Mouse (Mus musculus) C2C12 (cell line): ENCODE data around the gene Cox17.

Experiments
- CTCF ChIP-seq: IDR thresholded peaks from one replicate; pipeline ENCODE4 v1.5.1; 2011; ENCODE audit not compliant: control insufficient read depth, insufficient read depth, insufficient read length
- MYOD1 ChIP-seq: IDR thresholded peaks from one replicate; pipeline ENCODE4 v1.6.1; 2011; ENCODE audit warnings: low read depth; ENCODE audit not compliant: control insufficient read depth, insufficient read length
- MYOG ChIP-seq: IDR thresholded peaks from one replicate; pipeline ENCODE4 v1.6.1; 2011; ENCODE audit not compliant: control insufficient read depth, insufficient read length; ENCODE audit errors: extremely low read depth
- USF1 ChIP-seq: IDR thresholded peaks from one replicate; pipeline ENCODE4 v1.6.1; 2011; ENCODE audit warnings: low read depth, mild to moderate bottlenecking, control low read depth, moderate library complexity

DNA sequence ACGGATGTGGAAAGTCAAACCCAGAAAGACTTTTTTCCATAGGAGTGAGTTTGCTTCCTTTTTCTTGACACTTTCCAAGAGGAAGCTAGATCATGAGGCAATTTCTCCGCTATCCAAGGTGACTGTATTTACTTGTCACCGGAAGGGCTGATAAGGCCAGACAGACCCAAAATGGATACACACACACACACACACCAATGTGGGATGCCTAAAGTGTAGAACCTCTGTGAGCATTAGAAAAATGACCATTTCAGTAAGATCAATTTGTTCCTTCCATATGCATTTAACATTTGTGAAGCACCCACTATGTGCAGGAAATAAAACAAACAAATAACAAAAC is 16.4 kb downstream of the Cox17 start:
- TF ChIP-seq CTCF (no peak), MYOD1 (no peak), MYOG (no peak), USF1 (no peak)
